Mouse (Mus musculus): Measurements from ENCODE around the gene Xrra1. TPM values are rescaled to one million over a fixed set of nuclear protein-coding genes. Genes with fewer than 3 reads are reported as not detected.

The Xrra1 gene
- polyA plus RNA-seq, 1 experiment: 268 TPM

DNA sequence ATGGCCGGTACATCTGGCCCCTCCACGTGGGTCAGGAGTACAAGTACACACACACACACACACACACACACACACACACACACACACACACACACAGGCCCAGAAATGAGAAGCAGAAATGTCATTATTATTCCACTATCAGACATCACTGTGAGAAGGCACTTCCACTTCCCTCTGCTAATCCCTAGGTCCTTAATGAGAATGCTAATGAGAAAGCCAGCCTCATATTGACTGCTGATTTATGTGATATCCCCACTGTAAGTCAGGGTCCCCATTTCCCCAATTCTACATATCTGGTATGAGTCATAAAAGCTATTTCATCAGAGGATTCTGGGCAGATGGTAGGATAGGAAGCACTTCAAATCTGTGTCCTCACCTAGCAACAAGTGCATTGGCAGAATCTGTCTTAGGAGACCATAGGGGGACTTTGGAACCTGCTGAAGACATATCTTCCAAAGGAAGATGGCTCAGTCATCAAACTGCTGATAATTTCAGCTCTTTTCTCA is 28.4 kb downstream of the Xrra1 start:
- no peak for TF ChIP-seq POLR2A (IDR thresholded peaks at IDR 0.05; ENCODE audit: control insufficient read depth, low read depth, low read length)
- no peak for TF ChIP-seq CTCF (IDR thresholded peaks at IDR 0.05; ENCODE audit: control insufficient read depth, insufficient read depth, insufficient replicate concordance, low read depth, low read length)
- no peak overlapping the region for H3K27ac ChIP-seq (ENCODE audit: control insufficient read depth, insufficient read depth, low read depth, low read length)
- peaks cover 1% of the 10 kb centered on the region; the same call in 1 of the 2 replicates for H3K36me3 ChIP-seq (ENCODE audit: control insufficient read depth, insufficient read depth, low read length)
- H3K27me3 ChIP-seq (ENCODE audit: control insufficient read depth, insufficient read depth, low read length): no peaks in the 10 kb centered on the region
- H3K4me1 ChIP-seq (ENCODE audit: control insufficient read depth, insufficient read depth, low read length): no peaks in the 10 kb centered on the region
- H3K4me3 ChIP-seq (ENCODE audit: control insufficient read depth, low read depth, low read length): no peak overlapping the region

DNA sequence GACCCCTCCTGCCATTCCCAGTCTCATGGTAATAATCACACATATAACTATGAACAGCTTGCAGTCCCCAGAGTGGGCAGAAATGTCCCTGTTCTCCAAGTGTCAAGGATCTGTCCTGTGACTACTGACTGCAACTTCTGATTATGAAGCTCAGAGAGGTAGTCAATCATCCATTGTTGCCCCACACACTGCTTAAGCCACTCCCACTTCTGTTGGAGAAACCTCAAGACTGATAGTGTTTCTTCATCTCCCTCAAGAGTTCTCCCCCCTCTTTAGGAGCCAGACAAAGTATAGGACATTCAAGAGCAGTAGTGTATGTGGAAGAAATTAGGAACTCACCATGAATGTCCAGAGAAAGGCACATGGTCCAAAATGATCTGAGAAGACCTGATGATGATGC is 28.8 kb downstream of the Xrra1 start:
- TF ChIP-seq CTCF (IDR thresholded peaks at IDR 0.05; ENCODE audit: control insufficient read depth, insufficient read depth, insufficient replicate concordance, low read depth, low read length): no peak
- TF ChIP-seq POLR2A (IDR thresholded peaks at IDR 0.05; ENCODE audit: control insufficient read depth, low read depth, low read length): no peak
- H3K4me3 ChIP-seq (ENCODE audit: control insufficient read depth, low read depth, low read length): no peak overlapping the region
- no peaks in the 10 kb centered on the region for H3K27me3 ChIP-seq (ENCODE audit: control insufficient read depth, insufficient read depth, low read length)
- peaks cover 1% of the 10 kb centered on the region; the same call in 1 of the 2 replicates for H3K36me3 ChIP-seq (ENCODE audit: control insufficient read depth, insufficient read depth, low read length)
- no peak overlapping the region for H3K27ac ChIP-seq (ENCODE audit: control insufficient read depth, insufficient read depth, low read depth, low read length)
- no peaks in the 10 kb centered on the region for H3K4me1 ChIP-seq (ENCODE audit: control insufficient read depth, insufficient read depth, low read length)

DNA sequence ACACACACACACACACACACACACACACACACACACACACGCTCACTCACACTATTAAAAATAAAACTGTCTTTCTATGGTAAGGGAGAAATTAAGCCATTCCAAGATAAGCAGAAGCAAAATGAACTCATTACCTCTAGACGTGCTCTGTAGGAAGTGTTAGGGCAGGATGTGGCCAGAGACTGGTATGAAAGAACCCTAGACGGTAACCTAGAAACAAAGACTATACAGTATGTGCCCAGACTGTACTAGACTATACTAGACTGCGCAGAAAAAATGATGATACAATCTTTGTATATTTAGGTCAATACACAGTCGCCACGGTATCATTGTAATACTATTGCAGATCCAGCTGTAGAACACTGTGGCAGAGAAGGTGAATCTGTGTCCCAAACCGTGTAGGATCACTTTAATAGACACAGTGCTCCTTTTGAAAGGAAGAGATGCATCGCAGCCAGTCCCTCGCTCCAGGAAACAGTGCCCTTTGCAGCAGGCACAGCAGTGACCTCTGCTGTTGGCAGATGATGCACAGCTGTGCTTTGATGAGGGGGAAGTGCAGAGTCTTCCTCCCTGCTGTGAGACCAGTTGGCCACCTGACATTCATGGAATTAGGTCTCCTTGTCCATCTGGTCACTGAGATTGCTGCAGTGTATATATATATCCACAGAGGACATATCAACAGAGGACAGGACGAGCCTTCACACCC is 30.4 kb downstream of the Xrra1 start:
- peaks cover 1% of the 10 kb centered on the region; the same call in 1 of the 2 replicates for H3K36me3 ChIP-seq (ENCODE audit: control insufficient read depth, insufficient read depth, low read length)
- no peaks in the 10 kb centered on the region for H3K27me3 ChIP-seq (ENCODE audit: control insufficient read depth, insufficient read depth, low read length)
- no peaks in the 10 kb centered on the region for H3K4me1 ChIP-seq (ENCODE audit: control insufficient read depth, insufficient read depth, low read length)
- no peak overlapping the region for H3K27ac ChIP-seq (ENCODE audit: control insufficient read depth, insufficient read depth, low read depth, low read length)
- TF ChIP-seq CTCF (IDR thresholded peaks at IDR 0.05; ENCODE audit: control insufficient read depth, insufficient read depth, insufficient replicate concordance, low read depth, low read length) (peak; percentile 22; the same call in 1 of the 2 replicates), POLR2A (IDR thresholded peaks at IDR 0.05; ENCODE audit: control insufficient read depth, low read depth, low read length) (no peak)
- no peak overlapping the region for H3K4me3 ChIP-seq (ENCODE audit: control insufficient read depth, low read depth, low read length)

- Histone ChIP-seq H3K36me3 (ENCODE audit: control insufficient read depth, insufficient read depth, low read length) (peaks cover 1% of the 10 kb centered on the region; the same call in 1 of the 2 replicates), H3K27ac (ENCODE audit: control insufficient read depth, insufficient read depth, low read depth, low read length) (no peak overlapping the region), H3K4me3 (ENCODE audit: control insufficient read depth, low read depth, low read length) (no peak overlapping the region), H3K4me1 (ENCODE audit: control insufficient read depth, insufficient read depth, low read length) (no peaks in the 10 kb centered on the region), H3K27me3 (ENCODE audit: control insufficient read depth, insufficient read depth, low read length) (no peaks in the 10 kb centered on the region)
- TF ChIP-seq CTCF (IDR thresholded peaks at IDR 0.05; ENCODE audit: control insufficient read depth, insufficient read depth, insufficient replicate concordance, low read depth, low read length) (no peak), POLR2A (IDR thresholded peaks at IDR 0.05; ENCODE audit: control insufficient read depth, low read depth, low read length) (no peak)
Measured at GRCm38 (mm10) chr7:99890168-99890755, 31.3 kb downstream of the Xrra1 start.

GRCm38 (mm10) chr7:99891471-99891870 is 32.6 kb downstream of the Xrra1 start:
- H3K36me3 ChIP-seq (ENCODE audit: control insufficient read depth, insufficient read depth, low read length): no peaks in the 10 kb centered on the region
- no peaks in the 10 kb centered on the region for H3K27me3 ChIP-seq (ENCODE audit: control insufficient read depth, insufficient read depth, low read length)
- H3K4me1 ChIP-seq (ENCODE audit: control insufficient read depth, insufficient read depth, low read length): no peaks in the 10 kb centered on the region
- no peak overlapping the region for H3K27ac ChIP-seq (ENCODE audit: control insufficient read depth, insufficient read depth, low read depth, low read length)
- H3K4me3 ChIP-seq (ENCODE audit: control insufficient read depth, low read depth, low read length): no peak overlapping the region
- TF ChIP-seq POLR2A (IDR thresholded peaks at IDR 0.05; ENCODE audit: control insufficient read depth, low read depth, low read length) (no peak), CTCF (IDR thresholded peaks at IDR 0.05; ENCODE audit: control insufficient read depth, insufficient read depth, insufficient replicate concordance, low read depth, low read length) (no peak)

GRCm38 (mm10) chr7:99892351-99892750 is 33.4 kb downstream of the Xrra1 start:
- Histone ChIP-seq H3K4me1 (ENCODE audit: control insufficient read depth, insufficient read depth, low read length) (no peaks in the 10 kb centered on the region), H3K36me3 (ENCODE audit: control insufficient read depth, insufficient read depth, low read length) (no peaks in the 10 kb centered on the region), H3K27me3 (ENCODE audit: control insufficient read depth, insufficient read depth, low read length) (no peaks in the 10 kb centered on the region), H3K4me3 (ENCODE audit: control insufficient read depth, low read depth, low read length) (no peak overlapping the region), H3K27ac (ENCODE audit: control insufficient read depth, insufficient read depth, low read depth, low read length) (no peak overlapping the region)
- TF ChIP-seq POLR2A (IDR thresholded peaks at IDR 0.05; ENCODE audit: control insufficient read depth, low read depth, low read length) (no peak), CTCF (IDR thresholded peaks at IDR 0.05; ENCODE audit: control insufficient read depth, insufficient read depth, insufficient replicate concordance, low read depth, low read length) (no peak)

DNA sequence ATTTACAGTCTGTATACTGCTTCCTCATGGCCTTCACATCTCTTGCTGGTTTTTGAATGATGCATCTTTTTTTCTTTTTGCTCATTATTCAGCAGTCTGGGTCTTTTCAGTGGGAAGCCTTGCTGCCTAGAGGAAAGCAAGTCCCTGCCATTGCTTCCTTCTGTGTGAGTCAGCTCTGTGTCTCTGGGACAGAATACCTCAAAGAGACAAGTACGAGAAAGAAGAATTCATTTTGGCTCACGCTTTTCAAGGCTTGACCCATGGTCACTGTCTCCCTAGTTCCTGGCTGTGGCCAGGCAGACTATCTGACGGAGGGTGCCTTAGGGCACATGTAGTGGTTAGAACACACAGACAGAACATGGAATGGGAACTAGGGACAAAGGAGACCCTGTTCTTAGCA is 35.1 kb downstream of the Xrra1 start:
- H3K4me3 ChIP-seq (ENCODE audit: control insufficient read depth, low read depth, low read length): no peak overlapping the region
- no peaks in the 10 kb centered on the region for H3K4me1 ChIP-seq (ENCODE audit: control insufficient read depth, insufficient read depth, low read length)
- H3K27ac ChIP-seq (ENCODE audit: control insufficient read depth, insufficient read depth, low read depth, low read length): no peak overlapping the region
- no peaks in the 10 kb centered on the region for H3K36me3 ChIP-seq (ENCODE audit: control insufficient read depth, insufficient read depth, low read length)
- no peaks in the 10 kb centered on the region for H3K27me3 ChIP-seq (ENCODE audit: control insufficient read depth, insufficient read depth, low read length)
- TF ChIP-seq CTCF (IDR thresholded peaks at IDR 0.05; ENCODE audit: control insufficient read depth, insufficient read depth, insufficient replicate concordance, low read depth, low read length) (no peak), POLR2A (IDR thresholded peaks at IDR 0.05; ENCODE audit: control insufficient read depth, low read depth, low read length) (no peak)
